Mouse (Mus musculus) myocyte (in vitro differentiated cells): Measurements from ENCODE around the gene Tmed10.

Source experiments
- MAX ChIP-seq: IDR thresholded peaks from one replicate; pipeline ENCODE4 v1.6.1; 2011; ENCODE audit warnings: low read depth, mild to moderate bottlenecking, control low read depth
- POLR2A ChIP-seq: IDR thresholded peaks from one replicate; pipeline ENCODE4 v1.6.1; 2011; ENCODE audit warnings: low read depth, mild to moderate bottlenecking, control low read depth, moderate library complexity; ENCODE audit not compliant: insufficient read length

DNA sequence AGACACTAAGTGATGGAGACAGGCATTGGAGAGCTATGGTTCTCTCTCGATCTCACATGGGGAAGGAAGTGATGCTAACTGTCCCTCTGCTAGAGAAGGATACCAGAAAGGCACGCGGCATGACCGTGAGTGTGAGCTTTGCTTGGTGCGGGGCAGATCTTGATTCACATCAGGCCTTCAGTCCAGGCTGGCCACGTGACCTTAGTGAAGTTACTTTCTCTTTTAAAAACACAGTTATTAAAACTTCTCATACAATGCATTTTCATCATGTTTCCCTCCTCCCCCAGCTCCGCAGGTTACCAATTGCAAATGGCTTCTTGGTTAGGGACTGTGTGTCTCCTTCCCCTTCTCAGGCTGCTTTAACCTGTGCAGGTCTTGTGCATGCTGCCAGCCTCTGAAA is 16.5 kb upstream of the Tmed10 start:
- TF ChIP-seq POLR2A (no peak), MAX (no peak)
